Mouse (Mus musculus) limb, embryonic 15.5 days (tissue): ENCODE measurements at regions not wholly inside any gene's neighbourhood (a gene's known extent, or its start where the extent isn't known, plus 50 kb on each side); places are given as distances from the start of the nearest gene placed in this dataset.

ENCODE experiments used
- ATAC-seq: fragments of 200-750 bp; cut with Nextera tagmentation; 2 replicates; pipeline ENCODE4 v1.8.0; 2017; ENCODE audit warnings: low read depth, moderate TSS enrichment; ENCODE audit not compliant: insufficient number of reproducible peaks, low FRiP score, low TSS enrichment
- H3K27ac ChIP-seq: fragments of 300-500 bp; sonication (generic); 2 replicates; pipeline ENCODE4 v1.5.1; 2015; ENCODE audit warnings: moderate library complexity, mild to moderate bottlenecking, inconsistent platforms
- H3K27me3 ChIP-seq: fragments of 300-500 bp; sonication (generic); 2 replicates; pipeline ENCODE4 v1.6.1; 2015; ENCODE audit warnings: inconsistent platforms
- H3K36me3 ChIP-seq: fragments of 300-500 bp; sonication (generic); 2 replicates; pipeline ENCODE4 v1.6.1; 2015; ENCODE audit warnings: inconsistent platforms
- H3K4me1 ChIP-seq: fragments of 300-500 bp; sonication (generic); 2 replicates; pipeline ENCODE4 v1.6.1; 2015; ENCODE audit warnings: inconsistent platforms
- H3K4me2 ChIP-seq: fragments of 300-500 bp; sonication (generic); 2 replicates; pipeline ENCODE4 v1.6.1; 2015; ENCODE audit warnings: mild to moderate bottlenecking, inconsistent platforms
- H3K4me3 ChIP-seq: fragments of 300-500 bp; sonication (generic); 2 replicates; pipeline ENCODE4 v1.5.1; 2015; ENCODE audit warnings: mild to moderate bottlenecking, inconsistent platforms
- H3K9ac ChIP-seq: fragments of 300-500 bp; sonication (generic); 2 replicates; pipeline ENCODE4 v1.6.1; 2015; ENCODE audit warnings: inconsistent platforms
- H3K9me3 ChIP-seq: fragments of 300-500 bp; sonication (generic); 2 replicates; pipeline ENCODE4 v1.6.1; 2016; ENCODE audit warnings: inconsistent platforms
- WGBS: fragments of 180-500 bp; shearing (Covaris S2); methylation state at CpG from one replicate; pipeline ENCODE4 v1.1.7; 2015; 5-methylcytosine and 5-hydroxymethylcytosine counted together

DNA sequence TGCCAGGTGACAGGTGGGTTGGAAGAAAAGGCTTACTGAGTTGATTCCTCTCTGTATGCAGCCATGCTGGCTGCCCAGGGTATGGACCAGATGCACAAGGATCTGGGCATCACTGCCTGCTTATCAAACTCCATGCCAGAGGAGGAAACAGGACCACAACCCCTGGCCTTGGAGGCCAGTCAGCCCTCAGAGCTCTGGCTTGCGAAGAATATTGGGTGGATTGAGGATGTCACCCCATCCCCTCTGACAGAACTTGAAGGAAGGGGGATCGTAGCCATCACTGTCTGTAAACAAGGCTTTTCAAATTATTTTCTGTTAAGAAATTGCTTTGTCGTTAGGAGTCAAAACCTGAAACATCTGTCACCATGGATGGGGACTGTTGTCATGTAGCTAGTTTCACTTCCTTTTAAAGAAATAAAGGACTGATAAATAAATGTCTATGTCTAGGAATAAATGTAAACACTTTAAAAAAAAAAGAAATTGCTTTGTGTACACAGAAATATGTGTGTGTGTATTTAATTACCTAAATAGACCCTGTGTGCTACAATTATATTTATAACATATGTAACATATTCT is 55.0 kb upstream of the Tbl1xr1 start:
- peaks cover 7% of the 10 kb centered on the region; the same call in 1 of the 2 replicates for H3K4me1 ChIP-seq
- ATAC-seq, result no peak
- WGBS, result 83% methylated on average over 3 of the region's 3 CpGs
- no peaks in the 10 kb centered on the region for H3K27me3 ChIP-seq
- no peak overlapping the region for H3K9ac ChIP-seq
- H3K27ac ChIP-seq, result no peak overlapping the region
- H3K4me2 ChIP-seq, result no peak overlapping the region
- no peaks in the 10 kb centered on the region for H3K36me3 ChIP-seq
- H3K9me3 ChIP-seq, result no peaks in the 10 kb centered on the region
- no peak overlapping the region for H3K4me3 ChIP-seq

DNA sequence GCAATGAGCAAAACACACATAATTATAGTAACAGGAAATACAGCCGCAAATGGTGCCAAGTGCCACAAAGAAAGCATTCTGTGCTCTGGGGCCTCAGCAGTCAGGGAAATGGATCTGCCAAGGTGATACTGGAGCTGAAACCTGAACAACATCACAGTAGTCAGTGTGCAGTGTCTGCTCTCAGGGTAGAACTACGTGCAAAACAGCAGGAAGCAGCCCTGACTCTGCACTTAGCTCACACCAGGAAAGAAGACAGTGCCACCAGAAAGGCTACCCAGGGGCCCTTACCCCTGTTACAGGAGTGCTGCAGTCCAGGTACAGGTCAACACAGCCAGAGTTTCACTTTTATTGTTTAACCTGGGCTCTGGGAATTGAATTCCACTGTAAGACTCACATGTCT is 54.0 kb upstream of the Tbl1xr1 start:
- Histone ChIP-seq H3K4me3 (no peak overlapping the region), H3K27me3 (no peaks in the 10 kb centered on the region), H3K36me3 (no peaks in the 10 kb centered on the region), H3K4me1 (peaks cover 7% of the 10 kb centered on the region; the same call in 1 of the 2 replicates), H3K27ac (no peak overlapping the region), H3K9me3 (no peaks in the 10 kb centered on the region), H3K9ac (no peak overlapping the region), H3K4me2 (no peak overlapping the region)
- 44% methylated on average over 2 of the region's 2 CpGs for WGBS
- ATAC-seq, result no peak

DNA sequence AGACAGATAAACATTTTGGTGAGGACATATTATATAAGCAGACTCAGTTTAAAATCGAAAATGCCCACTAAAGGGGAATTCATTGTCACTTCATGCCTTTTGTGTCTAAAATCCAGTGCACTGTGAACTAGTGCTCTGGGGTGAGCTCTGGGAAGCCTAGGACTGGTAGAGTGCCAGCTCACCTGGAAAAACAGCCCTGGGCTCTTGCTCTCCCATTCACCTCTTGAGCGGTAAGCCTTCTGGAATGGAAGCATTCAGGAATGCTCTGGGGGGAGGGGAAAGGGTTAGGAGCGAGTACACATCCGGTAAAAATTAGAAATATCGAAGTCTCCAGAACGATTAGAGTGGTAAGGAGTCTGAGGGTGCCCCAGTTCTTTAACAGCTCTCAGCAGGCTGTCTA is 53.4 kb upstream of the Tbl1xr1 start:
- Histone ChIP-seq H3K4me2 (no peak overlapping the region), H3K9me3 (no peaks in the 10 kb centered on the region), H3K4me3 (no peak overlapping the region), H3K4me1 (peaks cover 7% of the 10 kb centered on the region; the same call in 1 of the 2 replicates), H3K9ac (no peak overlapping the region), H3K27ac (no peak overlapping the region), H3K27me3 (no peaks in the 10 kb centered on the region), H3K36me3 (no peaks in the 10 kb centered on the region)
- ATAC-seq, result no peak
- WGBS, result 32% methylated on average over 6 of the region's 6 CpGs

DNA sequence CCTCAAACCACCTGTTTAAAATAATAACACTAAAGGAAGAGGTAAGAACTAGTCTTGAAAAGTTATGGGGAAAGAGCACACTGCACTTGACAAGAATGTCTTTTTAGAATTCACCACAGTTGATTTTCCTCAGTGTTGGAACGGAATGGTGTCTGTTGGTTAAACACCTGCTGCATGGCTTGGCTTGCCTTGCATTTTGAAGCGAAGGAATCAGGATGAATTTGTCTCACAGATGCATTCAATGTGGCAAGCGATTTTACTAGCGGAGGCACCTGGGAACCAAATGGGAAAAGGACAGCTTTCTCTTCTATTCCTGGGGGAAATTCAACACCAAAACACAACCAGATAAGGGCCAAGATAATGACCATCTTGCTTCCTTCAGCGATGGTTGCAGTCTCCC is 52.9 kb upstream of the Tbl1xr1 start:
- Histone ChIP-seq H3K9ac (no peak overlapping the region), H3K36me3 (no peaks in the 10 kb centered on the region), H3K4me3 (no peak overlapping the region), H3K4me1 (peaks cover 7% of the 10 kb centered on the region; the same call in 1 of the 2 replicates), H3K9me3 (no peaks in the 10 kb centered on the region), H3K4me2 (no peak overlapping the region), H3K27ac (no peak overlapping the region), H3K27me3 (no peaks in the 10 kb centered on the region)
- 50% methylated on average over 5 of the region's 5 CpGs for WGBS
- no peak for ATAC-seq

DNA sequence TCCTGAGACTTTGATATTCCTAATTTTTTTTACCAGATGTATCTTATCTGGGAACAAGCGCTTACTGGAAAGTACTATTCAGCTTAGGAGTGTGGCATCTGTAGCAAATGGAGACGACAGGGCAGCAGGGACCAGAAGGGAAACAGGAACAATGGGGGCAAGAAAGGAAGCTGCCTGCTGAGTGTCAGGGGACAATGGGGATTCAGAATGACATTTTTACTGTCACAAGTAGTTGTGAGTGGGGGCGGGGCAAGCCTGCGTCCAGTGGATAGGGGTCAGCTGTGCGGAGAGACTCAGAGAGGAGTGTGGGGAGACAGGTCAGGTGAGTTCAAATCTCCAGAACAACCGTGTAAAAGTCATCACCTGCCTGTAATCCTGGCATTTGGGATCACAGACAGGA is 52.3 kb upstream of the Tbl1xr1 start:
- H3K36me3 ChIP-seq, result no peaks in the 10 kb centered on the region
- no peaks in the 10 kb centered on the region for H3K9me3 ChIP-seq
- H3K4me2 ChIP-seq, result no peak overlapping the region
- H3K9ac ChIP-seq, result no peak overlapping the region
- H3K4me1 ChIP-seq, result peaks cover 7% of the 10 kb centered on the region; the same call in 1 of the 2 replicates
- no peak for ATAC-seq
- no peak overlapping the region for H3K27ac ChIP-seq
- WGBS, result 33% methylated on average over 6 of the region's 6 CpGs
- H3K4me3 ChIP-seq, result no peak overlapping the region
- H3K27me3 ChIP-seq, result no peaks in the 10 kb centered on the region

DNA sequence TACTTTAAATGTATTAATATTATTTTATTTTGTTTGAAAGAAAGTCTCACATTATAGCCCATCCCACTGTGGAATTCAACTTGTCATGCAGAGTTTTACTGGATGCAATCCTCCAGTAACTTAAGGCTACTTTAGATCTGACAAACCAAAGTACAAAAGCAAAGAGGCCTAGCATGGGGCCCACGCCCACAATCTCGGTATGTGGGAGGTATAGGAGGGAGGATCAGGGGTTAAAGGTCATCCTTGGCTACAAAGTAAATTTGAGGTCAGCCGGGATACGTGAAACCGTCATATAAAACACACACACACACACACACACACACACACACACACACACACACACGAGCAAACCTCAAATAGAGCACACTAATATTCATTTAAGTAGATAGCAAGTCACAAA is 51.3 kb upstream of the Tbl1xr1 start:
- ATAC-seq, result no peak
- no peaks in the 10 kb centered on the region for H3K27me3 ChIP-seq
- no peak overlapping the region for H3K4me3 ChIP-seq
- no peaks in the 10 kb centered on the region for H3K36me3 ChIP-seq
- peaks cover 7% of the 10 kb centered on the region; the same call in 1 of the 2 replicates for H3K4me1 ChIP-seq
- WGBS, result 36% methylated on average over 6 of the region's 6 CpGs
- no peak overlapping the region for H3K9ac ChIP-seq
- H3K4me2 ChIP-seq, result no peak overlapping the region
- H3K27ac ChIP-seq, result no peak overlapping the region
- no peaks in the 10 kb centered on the region for H3K9me3 ChIP-seq

DNA sequence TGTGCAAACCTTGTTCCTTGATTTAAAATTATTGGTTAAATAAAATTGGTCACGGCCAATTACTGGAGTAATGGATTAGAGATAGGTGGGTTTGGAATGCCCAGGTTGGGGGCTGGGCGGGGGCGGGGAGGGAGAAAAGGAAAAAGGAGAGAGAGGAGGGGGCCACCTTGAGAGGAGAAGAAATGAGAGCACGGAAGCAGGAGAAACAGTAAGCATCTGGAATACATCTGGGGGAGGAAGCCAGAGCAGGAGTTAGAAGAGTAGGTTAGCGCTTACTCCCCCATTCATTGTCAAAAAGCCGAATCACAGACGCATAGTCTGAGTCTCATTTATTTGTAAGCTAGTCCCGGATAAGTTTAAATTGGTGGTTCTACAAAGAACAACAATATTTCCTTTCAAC is 50.8 kb upstream of the Tbl1xr1 start:
- 34% methylated on average over 8 of the region's 8 CpGs for WGBS
- Histone ChIP-seq H3K36me3 (no peaks in the 10 kb centered on the region), H3K4me2 (no peak overlapping the region), H3K27me3 (no peaks in the 10 kb centered on the region), H3K4me3 (no peak overlapping the region), H3K9ac (no peak overlapping the region), H3K9me3 (no peaks in the 10 kb centered on the region), H3K4me1 (peaks cover 7% of the 10 kb centered on the region; the same call in 1 of the 2 replicates), H3K27ac (no peak overlapping the region)
- no peak for ATAC-seq
